Mouse (Mus musculus): ENCODE results near the gene Smyd4.
"Not testable (repeated sequence)": the region's sequence is repeated elsewhere in the genome, so short reads cannot be mapped to it uniquely, and the experiment has no call there.

Gene Smyd4

GRCm38 (mm10) chr11:75344716-75345115 is 3.5 kb upstream of the Smyd4 start:
- in situ Hi-C loops (cut with MboI; ENCODE audit: low sequenced_read_pairs) = no loop called here

- in situ Hi-C loops (cut with MboI; ENCODE audit: low sequenced_read_pairs) = no loop called here
Measured at GRCm38 (mm10) chr11:75346556-75347187, 1.6 kb upstream of the Smyd4 start.

GRCm38 (mm10) chr11:75347188-75347585 is 1.0 kb upstream of the Smyd4 start:
- in situ Hi-C loops (cut with MboI; ENCODE audit: low sequenced_read_pairs) = no loop called here

DNA sequence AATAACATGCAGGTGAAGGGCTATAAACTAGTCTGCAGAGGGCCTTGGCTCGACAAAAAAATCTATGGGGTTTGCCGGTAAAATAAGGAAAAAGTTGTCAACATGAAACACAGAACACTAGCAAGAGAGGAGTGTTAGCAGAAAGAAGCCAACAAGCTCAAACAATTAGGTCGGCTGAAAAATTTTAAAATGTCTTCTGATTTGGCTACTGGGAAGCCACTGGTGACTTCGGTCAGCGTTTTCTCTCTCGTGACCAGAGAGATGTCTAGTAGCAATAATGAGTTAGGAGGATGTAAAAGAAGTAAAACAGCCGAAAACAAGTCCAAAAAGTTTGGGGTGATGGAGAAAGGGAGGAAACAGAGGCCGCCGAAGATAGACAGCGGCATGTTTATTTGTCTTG is 637 bp upstream of the Smyd4 start:
- in situ Hi-C loops (cut with MboI; ENCODE audit: low sequenced_read_pairs) = no loop called here

- in situ Hi-C loops (cut with MboI; ENCODE audit: low sequenced_read_pairs) = no loop called here
Measured at GRCm38 (mm10) chr11:75348890-75349261, 643 bp downstream of the Smyd4 start.

DNA sequence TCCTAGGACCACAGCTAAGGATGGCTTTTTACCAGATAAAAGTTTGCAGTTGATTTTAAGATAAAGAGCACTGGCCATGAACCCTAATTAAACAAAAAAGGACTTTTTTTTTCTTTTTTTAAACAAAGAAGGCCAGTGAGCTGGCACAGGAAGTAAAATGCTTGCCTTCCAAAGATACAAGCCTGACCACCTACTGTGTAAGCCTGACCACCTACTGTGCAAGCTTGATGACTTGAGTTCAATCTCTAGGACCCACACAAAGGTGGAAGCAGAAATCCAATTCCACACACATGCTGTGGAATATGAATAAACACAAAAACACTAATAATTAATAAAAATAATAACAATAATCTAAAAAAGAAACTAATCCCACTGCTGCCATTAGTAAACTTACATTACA is 3.0 kb downstream of the Smyd4 start:
- in situ Hi-C loops (cut with MboI; ENCODE audit: low sequenced_read_pairs) = no loop called here

- in situ Hi-C loops (cut with MboI; ENCODE audit: low sequenced_read_pairs) = no loop called here
Measured at GRCm38 (mm10) chr11:75355475-75355874, 7.2 kb downstream of the Smyd4 start.

GRCm38 (mm10) chr11:75377125-75377524 is 28.9 kb downstream of the Smyd4 start:
- in situ Hi-C loops (cut with MboI; ENCODE audit: low sequenced_read_pairs) = no loop called here

DNA sequence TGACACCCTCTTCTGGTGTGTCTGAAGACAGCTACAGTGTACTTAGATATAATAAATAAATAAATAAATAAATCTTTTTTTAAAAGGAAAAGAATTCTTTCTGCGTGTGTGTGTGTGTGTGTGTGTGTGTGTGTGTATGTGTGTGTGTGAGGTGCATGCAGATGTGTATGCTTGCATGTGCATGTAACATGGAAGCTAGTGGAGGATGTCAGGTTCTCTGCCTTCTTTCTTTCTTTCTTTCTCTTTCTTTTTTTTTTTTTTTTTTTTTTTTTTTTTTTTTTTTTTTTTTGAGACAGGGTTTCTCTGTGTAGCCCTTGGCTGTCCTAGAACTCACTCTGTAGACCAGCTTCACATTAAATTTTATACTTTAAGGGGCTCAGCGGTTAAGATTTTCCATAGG is 30.6 kb downstream of the Smyd4 start:
- in situ Hi-C loops (cut with MboI; ENCODE audit: low sequenced_read_pairs) = not testable (repeated sequence)

- in situ Hi-C loops (cut with MboI; ENCODE audit: low sequenced_read_pairs) = not testable (repeated sequence)
Measured at GRCm38 (mm10) chr11:75383529-75383928, 35.3 kb downstream of the Smyd4 start.

- in situ Hi-C loops (cut with MboI; ENCODE audit: low sequenced_read_pairs) = no loop called here
Measured at GRCm38 (mm10) chr11:75395611-75396010, 47.4 kb downstream of the Smyd4 start.

DNA sequence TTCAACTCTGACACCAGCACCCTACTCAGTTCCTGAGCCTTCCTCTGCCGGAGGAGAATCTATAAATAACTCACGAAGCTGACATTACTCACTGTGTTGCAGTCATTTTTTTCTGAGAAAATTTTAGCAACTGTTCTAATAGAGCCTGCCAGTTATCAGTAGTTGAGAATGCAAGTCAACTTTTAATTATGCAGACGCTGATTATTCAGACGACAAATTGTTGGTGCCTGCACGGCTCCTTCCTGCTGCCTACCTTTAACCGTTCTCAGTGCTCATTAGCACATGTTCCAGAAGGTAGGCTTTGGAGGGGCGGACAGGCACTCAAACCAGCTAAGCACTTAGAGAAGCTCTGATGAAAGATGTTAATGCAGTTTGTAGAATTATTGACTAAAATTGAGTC is 49.2 kb downstream of the Smyd4 start:
- in situ Hi-C loops (cut with MboI; ENCODE audit: low sequenced_read_pairs) = no loop called here

DNA sequence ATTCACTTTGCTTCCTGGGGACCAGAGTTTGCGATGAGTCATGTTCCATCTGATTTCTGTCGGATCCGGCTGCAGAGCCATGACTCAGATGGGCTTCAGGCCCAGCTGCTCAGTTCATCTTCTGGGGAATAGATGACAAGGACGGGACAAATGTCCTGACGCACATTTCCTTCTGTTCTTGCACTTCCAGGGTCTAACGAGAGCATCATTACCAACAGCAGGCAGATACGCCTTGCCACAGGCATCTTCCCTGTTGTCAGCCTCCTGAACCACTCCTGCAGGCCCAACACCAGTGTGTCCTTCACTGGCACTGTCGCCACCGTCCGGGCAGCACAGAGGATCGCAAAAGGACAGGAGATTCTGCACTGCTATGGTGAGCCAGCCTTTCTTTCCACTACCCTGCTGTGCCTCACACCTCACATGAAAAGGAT is 51.2 kb downstream of the Smyd4 start:
- in situ Hi-C loops (cut with MboI; ENCODE audit: low sequenced_read_pairs) = no loop called here

DNA sequence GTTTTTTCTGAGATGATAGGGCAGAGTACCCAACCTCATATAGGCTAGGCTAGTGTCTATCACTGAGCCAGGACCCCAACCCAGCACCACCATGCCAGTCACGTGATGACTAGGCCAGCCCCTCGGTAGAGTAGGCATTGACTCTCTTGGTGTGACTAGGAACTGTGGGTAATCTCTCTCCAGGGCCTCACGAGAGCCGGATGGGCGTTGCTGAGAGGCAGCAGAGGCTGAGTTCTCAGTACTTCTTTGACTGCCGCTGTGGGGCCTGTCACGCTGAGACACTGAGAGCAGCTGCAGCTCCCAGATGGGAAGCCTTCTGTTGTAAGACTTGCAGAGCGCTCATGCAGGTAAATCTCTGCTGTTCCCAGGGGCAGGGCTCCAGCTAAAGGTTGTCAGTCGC is 51.9 kb downstream of the Smyd4 start:
- in situ Hi-C loops (cut with MboI; ENCODE audit: low sequenced_read_pairs) = no loop called here

DNA sequence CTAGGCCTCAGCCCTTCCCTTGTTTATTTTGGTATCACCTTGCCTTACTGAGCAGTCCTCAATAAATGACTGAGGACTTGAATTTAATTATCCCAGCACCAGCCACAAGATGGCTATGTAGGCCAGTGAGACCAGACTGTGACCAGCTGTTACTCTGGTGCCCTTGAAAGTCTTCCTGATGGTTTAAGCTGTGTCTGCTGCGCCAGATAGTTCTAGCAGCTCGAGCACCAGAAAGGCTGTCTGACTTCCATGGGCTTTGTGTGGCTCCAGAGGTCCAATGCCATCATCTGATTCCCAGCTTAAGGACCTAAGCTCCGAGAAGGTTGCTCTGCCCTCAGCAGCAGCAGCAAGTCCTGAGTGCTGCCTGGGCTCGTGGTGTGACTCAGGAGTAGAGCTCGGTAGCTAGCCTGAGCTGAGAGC is 54.0 kb downstream of the Smyd4 start:
- in situ Hi-C loops (cut with MboI; ENCODE audit: low sequenced_read_pairs) = no loop called here

- in situ Hi-C loops (cut with MboI; ENCODE audit: low sequenced_read_pairs) = no loop called here
Measured at GRCm38 (mm10) chr11:75403301-75404052, 55.2 kb downstream of the Smyd4 start.

- in situ Hi-C loops (cut with MboI; ENCODE audit: low sequenced_read_pairs) = no loop called here
Measured at GRCm38 (mm10) chr11:75404801-75405200, 56.6 kb downstream of the Smyd4 start.

DNA sequence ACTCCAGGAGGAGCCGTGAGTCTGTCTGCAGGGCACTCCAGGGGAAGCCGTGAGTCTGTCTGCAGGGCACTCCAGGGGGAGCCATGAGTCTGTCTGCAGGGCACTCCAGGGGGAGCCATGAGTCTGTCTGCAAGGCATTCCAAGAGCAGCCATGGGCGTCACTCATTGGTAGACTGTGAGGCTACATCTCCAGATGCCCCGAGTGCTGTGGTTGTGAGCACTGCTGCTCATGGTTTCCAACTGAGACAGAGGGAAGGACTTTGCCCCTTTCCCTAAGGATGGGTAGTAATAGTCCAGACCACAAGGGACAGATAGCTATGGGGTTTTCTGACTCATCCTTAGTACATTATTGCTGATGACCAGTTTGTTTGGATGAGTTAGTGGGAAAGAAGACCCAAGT is 57.9 kb downstream of the Smyd4 start:
- in situ Hi-C loops (cut with MboI; ENCODE audit: low sequenced_read_pairs) = no loop called here

- in situ Hi-C loops (cut with MboI; ENCODE audit: low sequenced_read_pairs) = no loop called here
Measured at GRCm38 (mm10) chr11:75406865-75407264, 58.6 kb downstream of the Smyd4 start.

DNA sequence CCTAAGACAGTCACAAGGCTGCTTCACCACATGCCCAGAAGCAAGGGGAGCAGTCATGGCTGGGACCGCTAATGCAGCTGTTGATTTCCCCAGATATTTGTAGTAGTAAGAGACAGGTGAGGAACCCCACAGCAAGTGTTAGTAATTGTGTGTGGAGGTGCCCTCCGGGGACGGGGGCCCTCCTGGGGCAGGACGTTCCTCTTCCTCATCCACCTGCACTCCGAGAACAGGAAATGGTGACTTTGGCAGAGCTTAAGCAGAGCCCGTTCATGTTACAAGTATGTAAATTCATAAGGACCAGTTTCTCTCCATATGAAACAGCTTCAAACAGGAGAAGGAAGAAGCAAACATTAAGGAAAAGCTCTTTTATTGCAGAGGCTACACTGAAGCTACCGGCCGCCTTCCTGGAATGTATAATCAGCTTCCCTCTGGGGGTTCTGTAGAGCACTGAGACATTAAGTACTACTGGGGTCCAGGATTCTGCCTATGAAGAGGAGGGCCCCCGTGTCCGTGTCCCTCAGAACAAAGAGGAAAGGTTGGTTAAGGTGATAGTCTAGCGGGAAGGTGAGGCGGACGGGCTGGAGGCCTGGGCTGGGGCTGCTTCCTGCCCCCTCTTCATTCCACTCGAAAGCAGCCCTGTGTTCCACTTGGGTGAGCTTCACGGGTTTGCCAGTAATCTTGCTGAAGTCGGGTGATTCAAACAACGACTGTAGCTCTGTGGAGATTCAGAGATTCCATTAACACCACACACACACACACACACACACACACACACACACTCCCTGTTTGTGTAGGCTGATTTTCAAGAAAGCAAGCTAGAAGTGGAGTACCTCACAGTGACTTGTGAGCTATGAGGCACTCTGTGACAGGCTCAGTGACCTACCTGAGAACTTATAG is 61.7 kb downstream of the Smyd4 start:
- in situ Hi-C loops (cut with MboI; ENCODE audit: low sequenced_read_pairs) = no loop called here

DNA sequence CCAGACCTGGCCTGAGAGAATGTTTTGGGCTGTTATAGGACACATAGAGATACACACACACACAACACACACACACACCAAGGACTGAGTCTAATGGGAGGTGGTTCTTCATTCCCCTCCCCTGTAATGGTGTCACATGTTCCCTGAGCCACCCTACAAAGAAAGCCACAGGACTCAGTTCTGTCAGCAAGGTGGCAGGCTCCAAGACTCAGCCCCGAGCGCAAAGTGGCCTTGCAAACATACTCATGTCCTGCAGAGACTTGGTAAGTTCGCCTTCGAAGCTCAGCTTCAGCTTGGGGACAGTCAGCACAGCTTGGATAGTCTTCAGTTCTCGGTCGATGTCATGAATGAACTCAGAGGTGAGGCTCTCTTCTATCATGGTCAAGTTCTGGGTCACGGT is 62.4 kb downstream of the Smyd4 start:
- in situ Hi-C loops (cut with MboI; ENCODE audit: low sequenced_read_pairs) = no loop called here

- in situ Hi-C loops (cut with MboI; ENCODE audit: low sequenced_read_pairs) = no loop called here
Measured at GRCm38 (mm10) chr11:75415096-75415495, 66.9 kb downstream of the Smyd4 start.
